Mouse (Mus musculus) lung, postnatal 10 days (tissue): ENCODE measurements around the gene Mfsd1.

Experiments used
- DNase-seq: peaks from one replicate; pipeline ENCODE4 v3.0.0; 2021

Gene Mfsd1

DNA sequence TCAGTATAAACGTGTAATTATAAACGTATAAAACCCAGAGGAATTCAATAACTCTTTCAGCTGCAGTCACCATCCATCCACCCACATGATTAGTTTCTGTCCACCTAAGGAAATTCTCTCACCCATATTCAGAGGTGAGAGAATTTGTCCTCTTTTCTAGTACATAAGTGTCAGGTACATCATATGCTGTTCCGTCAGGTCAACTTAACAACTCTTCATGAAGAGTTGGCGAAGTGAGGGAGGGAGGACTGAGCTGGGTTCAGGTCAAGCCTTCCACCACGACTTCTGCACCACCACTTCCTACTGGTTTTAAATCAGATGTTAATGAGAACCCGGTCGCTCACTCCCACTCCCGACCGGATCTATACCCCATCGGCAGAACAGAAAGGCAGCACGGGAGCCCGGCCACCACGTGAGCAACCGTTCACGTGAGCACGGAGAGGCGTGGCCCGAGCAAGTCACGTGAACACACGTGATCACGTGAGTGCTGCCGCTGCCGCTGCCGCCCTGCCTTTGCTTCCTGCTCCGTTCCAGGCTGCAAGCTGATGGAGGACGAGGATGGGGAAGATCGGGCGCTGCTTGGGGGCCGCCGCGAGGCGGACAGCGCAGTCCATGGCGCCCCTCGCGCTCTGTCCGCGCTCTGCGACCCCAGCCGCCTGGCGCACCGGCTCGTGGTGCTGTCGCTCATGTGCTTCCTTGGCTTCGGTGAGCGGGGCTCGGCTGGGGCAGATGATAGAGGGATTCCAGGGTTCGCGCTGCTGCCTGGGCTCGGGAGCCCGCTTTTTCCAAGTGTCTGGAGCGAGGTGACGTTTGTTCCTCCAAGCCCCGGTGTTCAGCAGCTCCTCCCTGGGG is at the start of gene Mfsd1:
Gene Mfsd1 (plus strand): TSS at position 469 of the 852 bp plus-strand sequence.
- peak; percentile 91 for DNase-seq

DNA sequence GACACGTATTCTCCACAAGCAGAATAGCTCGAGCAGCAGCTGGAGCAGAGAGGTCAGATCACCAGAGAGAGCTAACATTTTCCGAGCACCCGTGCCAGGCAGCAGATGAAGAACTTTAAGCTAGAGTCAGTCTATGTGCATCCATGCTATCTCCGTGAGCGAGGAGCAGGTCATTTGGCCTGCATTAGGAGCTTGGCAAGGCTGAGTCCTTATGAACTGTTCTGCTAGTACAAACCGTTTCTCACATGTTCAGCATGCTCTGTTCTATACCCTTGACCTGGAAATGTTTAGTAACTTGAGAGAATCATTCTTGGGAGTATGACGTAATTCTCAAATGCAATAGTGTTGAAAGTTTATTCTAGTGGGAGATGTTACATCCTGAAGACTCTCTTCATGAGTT is 38.9 kb upstream of the Mfsd1 start:
- DNase-seq = no peak

DNA sequence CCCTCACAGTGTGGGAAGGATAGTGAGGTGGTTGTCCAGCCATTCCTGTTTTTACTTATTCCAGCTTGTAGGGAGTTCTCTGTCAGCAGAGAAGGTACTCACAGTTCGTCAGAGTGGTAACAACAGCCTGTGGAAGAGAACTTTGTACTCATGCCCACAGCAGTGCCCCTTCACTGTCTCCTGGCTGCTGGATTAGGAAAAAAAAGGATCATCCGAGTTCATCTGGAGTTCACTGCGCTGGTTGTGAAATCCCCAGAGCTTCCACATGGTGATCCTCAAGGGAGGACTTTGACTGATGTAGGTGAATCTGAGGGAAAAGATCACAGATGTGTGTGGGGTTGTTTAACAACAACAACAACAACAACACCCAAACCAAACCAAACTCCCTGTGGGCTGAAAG is 31.3 kb upstream of the Mfsd1 start:
- no peak for DNase-seq

DNA sequence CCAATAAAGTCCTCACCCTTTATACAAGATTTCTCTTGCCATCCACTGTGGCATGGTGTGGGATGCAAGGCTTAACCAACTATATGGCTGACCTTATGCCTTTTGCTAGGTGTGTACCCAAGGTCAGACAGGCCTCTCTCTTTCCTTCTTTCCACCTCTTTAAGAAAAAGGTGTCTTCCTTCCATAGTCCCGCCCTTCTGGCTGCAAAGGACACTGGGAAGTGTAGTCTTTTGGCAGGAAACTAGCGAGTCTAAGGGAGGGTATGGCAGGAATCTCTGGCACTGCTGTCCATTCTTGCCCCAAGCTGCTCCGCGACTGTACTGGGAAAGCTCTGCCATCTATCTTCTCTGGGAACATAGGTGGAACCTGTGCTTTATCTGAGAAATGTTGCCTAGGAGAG is 29.3 kb upstream of the Mfsd1 start:
- DNase-seq = peak; percentile 28

DNA sequence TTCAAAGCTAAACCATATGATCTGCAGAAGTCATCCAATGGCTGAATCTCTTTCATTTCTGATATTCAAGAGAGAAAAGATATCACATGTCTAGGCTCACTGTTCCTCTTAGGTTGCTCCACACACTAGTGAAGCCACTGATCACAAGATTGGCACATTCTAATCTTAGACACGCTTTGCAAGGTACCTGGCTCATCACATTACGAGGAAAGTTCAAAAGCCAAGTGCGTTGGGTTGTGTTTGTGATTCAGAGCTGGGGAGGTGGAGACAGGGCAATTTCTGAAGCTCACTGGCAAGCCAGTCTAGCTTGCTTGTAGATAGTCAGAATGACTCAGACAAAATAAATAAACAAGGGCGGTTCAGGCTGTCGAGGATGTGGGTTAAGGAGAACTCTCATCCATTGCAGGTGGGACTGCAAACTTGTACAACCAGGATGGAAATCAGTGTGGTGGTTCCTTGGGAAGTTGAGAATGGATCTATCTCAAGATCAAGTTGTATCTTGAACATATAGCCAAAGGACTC is 28.6 kb upstream of the Mfsd1 start:
- no peak for DNase-seq

DNA sequence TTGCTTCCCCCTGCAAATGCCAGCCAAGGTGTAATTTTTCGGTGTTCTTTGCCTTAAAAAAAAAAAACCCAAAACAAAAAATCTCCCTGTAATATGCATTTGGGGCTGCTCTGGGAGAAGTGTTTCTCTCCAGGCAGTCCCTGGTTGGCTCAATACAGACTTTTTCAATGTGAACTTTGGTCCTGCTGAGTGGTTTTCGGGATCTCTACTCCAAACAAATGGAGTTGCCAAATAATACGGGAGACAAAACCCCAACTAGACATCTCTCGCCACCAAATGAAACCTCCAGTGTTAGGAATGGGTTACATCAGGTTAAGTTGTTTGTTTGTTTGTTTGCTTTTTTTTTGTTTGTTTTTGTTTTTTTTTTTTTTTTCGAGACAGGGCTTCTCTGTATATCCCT is 27.3 kb upstream of the Mfsd1 start:
- DNase-seq = no peak

DNA sequence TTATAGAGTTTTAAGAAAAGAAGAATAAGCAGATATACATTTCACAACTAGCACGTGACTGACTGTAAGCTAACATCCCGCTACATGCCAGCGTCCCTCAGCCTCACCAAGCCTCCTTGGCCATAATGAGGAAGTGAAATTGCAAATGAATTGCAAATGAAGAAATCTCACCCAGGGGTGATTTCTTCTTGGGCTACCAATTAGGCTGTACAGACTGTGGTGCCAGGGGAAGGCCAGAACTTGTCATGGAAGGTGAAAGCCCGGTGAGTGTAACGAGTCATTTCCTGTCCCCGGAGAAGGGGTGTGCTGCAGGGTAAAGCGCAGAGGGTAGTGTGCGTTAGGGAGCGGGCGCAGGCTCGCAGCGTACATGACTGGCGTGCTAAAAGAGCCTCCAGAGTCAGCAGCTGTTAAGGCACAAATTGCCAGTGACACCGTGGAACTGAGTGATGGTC is 25.3 kb upstream of the Mfsd1 start:
- peak; percentile 6 for DNase-seq

DNA sequence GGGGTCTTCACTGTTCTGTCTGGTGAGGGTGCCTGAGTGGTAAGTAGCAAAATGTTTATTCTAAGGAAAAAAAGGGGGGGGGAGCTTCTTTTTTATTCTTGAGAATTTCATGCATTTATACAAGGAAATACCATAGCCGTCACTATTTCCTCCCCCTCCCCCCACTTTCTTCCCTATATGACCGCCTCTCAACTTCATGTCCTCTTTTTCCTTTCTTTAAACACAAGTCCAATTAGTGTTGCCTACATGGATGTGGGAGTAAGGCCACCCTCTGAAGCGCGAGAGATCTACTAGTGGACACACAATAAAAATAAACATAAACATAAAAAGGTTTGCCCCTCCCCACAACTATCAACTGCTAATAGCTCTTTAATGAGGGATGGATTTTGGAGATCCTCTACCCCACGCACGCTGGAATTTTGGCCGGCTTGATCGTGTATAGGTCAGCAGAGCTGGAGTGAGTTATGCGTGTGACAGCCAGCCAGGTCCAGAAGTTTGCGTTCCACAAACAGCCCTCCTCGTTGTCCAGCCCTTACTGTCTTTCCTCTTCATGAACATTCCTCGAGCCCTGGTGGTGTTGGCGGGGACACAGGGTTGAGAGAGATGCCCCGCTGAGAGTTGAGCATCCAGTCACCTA is 24.7 kb upstream of the Mfsd1 start:
- no peak for DNase-seq

DNA sequence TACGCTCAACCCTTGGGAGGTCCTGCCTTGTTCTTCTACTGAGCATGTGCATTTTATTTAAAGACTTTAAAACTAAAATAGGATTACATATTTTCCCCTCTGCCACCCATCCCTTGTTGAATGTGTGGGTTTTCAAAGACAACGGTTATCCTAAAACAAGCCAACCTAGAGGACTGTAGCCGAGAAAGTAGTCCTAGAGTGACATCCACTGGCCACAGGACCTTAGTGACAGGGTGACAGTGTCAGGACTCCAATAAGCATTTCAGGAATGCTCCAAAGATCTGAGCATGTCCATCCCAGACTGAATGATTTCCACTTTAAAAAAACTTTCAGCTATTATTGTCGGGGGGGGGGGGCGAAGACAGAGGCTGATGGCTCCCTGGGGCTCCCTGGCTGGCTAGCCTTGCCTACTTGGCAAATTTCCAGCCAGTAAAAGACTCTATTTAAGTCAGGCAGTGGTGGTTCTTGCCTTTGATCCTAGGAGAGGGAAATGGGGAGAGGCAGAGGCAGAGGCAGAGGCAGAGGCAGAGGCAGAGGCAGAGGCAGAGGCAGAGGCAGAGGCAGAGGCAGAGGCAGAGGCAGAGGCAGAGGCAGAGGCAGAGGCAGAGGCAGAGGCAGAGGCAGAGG is 17.7 kb upstream of the Mfsd1 start:
- peak; percentile 28 for DNase-seq

DNA sequence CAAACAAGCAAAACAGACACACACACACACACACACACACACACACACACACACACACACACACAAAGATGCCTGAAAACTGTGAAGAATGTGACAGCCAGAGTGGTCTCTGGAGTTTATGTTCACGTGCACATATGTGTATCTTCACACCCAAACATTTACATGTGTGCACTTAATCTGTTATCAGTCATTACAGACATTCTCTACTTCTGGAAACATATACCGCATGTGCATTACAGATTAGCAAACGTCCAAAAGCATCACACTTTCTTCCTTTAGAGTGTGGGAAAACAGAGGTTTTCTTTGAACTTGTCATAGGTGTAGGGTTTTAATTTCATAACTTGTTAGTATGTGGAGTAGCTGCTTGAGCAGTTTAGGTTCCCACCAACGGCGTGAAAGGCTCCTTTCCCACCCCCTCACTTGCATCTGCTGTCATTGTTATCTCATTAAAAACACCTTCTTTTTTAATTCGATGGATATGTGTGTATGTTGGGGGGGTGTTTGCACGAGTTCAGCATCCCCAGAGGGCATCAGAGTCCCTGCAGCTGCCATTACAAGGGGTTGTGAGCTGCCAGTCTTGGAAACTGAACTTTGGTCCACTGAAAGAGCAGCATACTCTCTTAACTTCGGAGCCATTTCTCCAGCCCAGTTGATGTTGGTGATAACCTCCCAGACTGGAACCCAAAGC is 16.9 kb upstream of the Mfsd1 start:
- no peak for DNase-seq

DNA sequence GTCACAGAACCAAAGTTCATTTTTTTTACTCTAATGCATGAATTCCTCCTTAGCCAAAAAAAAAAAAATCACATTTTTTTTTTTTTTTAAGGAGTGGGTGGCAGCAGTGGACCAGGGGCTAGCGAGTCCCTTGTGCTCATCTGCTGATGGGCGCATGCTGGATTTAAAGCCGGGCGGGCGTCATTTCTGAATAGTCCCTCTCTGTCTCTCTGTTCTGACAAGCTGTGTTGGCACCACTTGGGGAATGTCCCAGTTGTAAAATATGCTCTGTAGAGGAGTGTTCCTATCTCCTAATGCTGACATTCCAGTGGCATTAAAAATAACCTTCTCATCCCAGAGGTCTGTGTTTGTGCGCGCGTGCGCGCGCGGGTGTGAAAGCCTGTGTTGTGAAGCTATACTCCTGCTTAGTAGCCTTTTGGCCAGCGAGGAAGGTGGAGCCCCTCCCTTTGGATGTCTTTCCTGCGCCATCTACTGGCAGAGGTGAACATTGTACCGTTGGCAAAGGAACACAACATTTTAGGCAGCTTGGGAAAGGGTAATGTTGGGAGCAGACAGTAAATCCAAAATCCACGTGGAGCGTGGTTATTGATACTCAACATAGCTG is 14.4 kb upstream of the Mfsd1 start:
- DNase-seq = peak; percentile 77

DNA sequence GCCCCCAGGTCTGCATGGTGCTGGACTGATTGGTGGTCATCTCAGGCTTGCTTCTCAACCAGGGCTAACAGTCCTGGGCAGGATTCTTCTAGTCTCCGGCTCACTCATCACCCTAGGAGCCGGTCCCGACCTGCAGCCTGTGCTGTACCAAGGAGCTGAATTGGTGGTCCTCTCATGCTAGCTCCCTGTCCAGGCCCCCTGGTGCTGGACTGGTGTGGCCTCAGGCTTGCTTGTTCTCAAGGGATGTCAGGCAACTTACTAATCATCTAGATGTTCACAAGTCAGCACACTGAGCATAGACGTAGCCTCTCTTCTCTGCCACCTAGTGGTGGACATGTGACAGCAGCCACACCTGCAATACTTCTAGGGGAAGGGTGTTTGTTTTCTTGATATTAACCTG is 9.6 kb upstream of the Mfsd1 start:
- DNase-seq = peak; percentile 44

DNA sequence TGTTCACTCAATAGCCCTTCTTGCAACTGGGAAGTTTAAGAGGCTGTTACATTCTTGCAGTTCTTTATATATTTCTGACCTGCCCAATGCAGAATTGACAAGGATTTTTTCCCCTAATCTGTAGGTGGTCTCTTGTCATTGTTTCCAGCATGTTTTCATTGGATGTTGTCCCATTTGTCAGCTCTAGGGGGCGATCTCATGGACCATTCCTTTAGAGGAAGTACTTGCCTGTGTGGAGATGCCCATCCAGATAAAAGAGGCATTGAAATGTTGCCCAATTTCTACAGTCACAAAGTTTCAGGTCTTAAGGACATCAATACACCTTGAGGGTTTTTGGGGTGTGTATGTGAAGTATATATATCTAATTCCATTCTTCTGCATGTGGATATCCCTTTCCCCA is 9.0 kb upstream of the Mfsd1 start:
- DNase-seq = no peak

DNA sequence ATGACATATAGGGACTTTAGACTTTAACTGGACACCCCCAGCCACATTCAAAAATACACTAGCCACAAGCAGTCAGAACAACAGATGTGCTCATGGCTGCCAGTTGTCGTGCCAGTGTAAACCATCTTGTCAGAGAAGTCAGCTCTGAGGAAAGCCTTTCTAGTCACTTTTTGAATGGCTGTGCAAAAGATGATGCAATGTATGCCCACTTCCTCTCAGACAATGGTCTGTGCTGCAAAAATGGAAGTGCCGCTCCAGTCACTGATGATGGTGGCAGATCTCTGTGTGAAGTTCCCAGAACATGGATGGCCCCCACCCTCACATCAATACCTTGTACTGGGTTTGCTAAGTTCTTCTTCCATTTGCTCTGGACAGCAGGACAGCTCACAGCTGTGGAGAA is 6.3 kb upstream of the Mfsd1 start:
- DNase-seq = no peak

DNA sequence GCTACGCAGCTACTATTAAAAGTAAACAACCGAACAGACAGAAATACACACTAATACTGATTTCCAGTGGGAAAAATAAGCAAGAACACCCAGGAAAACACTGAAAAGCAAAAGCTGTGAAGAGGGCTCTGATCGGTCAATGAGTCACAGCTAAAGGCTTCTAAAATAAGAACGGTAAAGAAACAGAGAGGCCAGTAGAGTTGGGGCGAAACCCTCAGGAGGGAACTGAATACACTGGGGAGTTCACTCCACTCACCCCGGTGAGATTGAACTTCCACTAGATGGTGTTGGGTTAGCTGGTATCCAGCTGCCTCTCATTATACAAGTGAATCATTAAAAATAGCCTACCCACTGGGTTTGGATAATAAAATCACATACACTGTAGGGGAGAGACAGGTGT is 5.8 kb upstream of the Mfsd1 start:
- no peak for DNase-seq

DNA sequence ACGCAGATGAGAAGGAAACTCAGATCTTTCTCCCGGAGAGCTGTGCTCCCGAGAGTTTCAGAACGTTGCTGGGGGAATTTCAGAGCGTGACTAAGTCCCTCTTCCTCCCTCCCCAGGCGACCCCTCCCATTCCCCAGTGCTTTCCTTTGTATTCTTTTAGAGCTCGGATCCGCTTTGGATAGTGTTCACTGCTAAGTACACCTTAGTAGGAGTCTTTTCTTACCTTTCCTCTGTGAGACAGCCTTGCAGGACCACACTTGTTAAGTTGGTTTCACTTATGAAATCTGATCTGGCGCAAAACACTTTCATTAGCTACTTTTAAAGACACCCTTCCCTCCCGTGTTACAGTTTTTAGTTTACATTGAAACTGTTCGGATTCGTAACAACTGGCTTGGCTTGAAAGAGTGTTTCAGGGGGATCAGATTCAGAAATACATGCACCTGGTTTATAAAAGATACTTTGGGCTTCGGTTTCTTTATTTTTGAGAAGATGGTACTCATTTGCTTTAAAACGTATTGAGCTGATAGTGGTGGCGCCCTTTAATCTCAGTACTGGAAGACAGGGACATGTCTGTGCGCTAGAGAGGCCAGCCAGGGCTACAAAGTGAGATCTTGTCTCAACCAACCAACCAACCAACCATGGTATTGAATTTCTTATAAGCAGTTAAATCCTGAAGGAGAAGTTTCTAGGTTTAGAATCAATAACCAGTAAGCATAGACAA is 744 bp downstream of the Mfsd1 start:
- no peak for DNase-seq

DNA sequence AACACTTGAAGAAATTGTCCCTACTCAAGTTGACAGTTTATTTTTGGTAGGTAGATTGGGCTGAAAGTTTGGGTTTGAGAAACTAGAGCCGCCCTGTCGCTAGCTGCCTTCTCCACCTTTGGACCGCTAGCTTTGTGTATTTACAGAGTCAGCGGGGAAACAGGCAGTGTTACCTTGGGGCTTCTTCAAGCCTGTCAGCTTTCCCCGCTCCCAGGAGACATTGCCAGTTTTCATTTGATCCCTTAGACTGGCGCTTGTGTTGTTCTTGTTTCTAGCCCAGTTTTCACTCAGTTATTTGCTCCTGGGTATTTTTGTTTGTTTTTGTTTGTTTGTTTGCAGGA is 1.3 kb downstream of the Mfsd1 start:
- no peak for DNase-seq

DNA sequence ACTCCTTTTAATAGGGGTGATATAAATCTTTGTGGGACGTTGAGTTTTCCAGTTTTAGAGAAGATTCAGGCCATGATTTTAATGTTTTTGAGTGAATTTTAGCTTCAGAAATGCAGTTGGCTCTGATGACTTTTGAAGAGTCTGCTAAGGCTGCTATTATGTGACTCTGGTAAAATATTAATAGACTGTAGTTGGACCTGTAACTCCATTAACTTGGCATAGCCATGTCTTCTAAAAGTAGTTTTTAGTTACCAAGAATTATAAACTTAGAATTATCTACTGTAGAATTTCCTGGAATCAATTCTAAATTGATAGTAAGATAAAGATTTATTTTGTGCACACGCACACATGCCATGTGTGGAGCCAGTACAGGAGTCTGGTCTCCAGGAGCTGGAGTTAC is 4.0 kb downstream of the Mfsd1 start:
- no peak for DNase-seq

DNA sequence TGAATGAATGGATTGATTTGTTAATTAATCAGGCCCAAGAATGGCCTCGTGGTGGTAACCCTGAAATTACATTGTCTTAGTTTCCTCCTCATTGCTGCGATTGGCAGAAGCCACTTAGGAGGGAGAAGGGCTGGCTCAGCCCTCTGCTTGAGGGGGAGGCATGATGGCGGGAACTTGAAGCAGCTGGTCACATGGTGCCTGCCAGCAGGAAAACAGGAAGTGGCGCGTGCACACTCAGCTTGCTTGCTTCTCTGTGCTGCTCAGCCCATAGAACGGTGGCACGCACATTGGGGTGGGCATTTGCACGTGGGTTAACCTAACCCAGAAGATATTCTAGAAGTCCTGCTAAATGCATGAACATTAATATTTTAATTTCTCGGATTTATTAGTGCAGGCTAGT is 4.9 kb downstream of the Mfsd1 start:
- DNase-seq = no peak

DNA sequence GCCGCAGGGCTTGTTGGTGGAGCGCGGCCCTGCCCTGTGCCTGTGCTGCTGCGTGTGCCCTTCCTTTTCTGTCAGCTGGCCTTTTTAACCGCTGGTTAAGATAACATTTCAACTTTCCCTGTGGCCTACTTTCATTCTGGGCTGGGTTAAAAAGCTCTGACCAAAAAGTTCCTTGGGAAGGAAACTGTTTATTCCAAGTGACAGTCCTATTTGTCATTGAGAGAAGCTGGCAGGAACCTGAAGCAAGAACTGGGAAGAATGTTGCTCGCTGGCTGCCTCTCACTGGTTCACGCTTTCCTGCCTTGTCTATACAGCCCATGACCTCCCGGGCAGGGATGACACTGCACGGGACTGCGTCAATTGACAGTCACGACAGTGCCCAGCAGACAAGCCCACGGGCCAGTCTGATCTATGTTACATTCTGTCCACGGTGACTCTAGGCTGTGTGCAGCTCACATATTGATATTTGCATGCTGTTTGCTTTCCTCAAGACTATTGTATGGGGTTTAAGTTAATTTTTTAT is 19.1 kb downstream of the Mfsd1 start:
- peak; percentile 49 for DNase-seq

DNA sequence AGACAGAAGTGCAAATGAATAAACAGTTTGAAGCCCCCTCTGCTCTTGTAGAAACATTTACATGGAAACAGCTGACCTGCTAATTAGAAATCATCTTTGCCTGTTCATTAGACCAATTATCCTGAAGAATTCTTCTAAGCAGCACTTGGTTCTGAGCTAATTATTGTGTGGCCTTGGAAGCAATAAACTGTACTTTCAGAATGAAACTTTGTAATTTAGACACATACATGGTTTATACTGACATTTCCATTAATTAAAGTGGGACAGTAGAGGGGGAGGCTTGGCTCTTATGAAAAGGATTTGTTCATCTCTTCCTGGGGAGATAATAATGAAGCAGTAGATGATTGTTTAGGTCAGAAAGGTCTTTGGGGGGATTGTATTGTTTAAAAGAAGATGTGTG is 35.7 kb downstream of the Mfsd1 start:
- no peak for DNase-seq

DNA sequence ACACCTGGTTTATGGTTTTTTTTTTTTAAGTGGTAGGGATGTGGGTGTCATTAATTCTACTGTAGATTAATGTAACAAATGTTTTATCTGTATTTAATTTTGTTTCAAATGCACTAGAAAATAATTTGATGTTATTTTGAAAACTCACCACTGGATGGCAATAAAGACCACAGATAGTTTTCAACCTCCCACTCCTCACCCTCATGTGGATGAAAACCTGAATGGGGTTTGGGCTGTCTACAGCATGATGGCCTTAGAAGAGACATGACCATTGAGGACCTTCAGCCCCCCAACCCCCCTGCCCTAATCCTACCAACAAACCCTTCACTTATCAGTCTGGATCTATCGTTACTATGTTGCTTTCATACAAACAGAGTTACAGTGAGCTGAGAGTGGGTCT is 42.1 kb downstream of the Mfsd1 start:
- no peak for DNase-seq
